Mouse (Mus musculus) myocyte (in vitro differentiated cells): ENCODE data around the gene Nhlh2.

Experiments
- CEBPB ChIP-seq: IDR thresholded peaks from 2 replicates; pipeline ENCODE4 v1.6.1; 2011; ENCODE audit warnings: mild to moderate bottlenecking, moderate library complexity; ENCODE audit not compliant: poor library complexity, insufficient read depth, severe bottlenecking
- E2F4 ChIP-seq: IDR thresholded peaks from one replicate; pipeline ENCODE4 v1.6.1; 2011; ENCODE audit warnings: mild to moderate bottlenecking, control low read depth, moderate library complexity; ENCODE audit not compliant: insufficient read depth
- MAX ChIP-seq: IDR thresholded peaks from one replicate; pipeline ENCODE4 v1.6.1; 2011; ENCODE audit warnings: low read depth, mild to moderate bottlenecking, control low read depth
- MYOD1 ChIP-seq, 3 experiments: IDR thresholded peaks; one replicate each; pipeline ENCODE4 v1.6.1; 2011; ENCODE audit warnings: control low read depth in 2 of 3, low read depth in 2 of 3, mild to moderate bottlenecking in 2 of 3, moderate library complexity in 1 of 3; ENCODE audit not compliant: insufficient read length in 2 of 3, control insufficient read depth in 1 of 3
- MYOG ChIP-seq, 3 experiments: IDR thresholded peaks; one replicate each; pipeline ENCODE4 v1.6.1; 2011; ENCODE audit warnings: control low read depth in 2 of 3, low read depth in 2 of 3, mild to moderate bottlenecking in 2 of 3; ENCODE audit not compliant: insufficient read length in 2 of 3, control insufficient read depth in 1 of 3, insufficient read depth in 1 of 3
- POLR2A ChIP-seq: IDR thresholded peaks from one replicate; pipeline ENCODE4 v1.6.1; 2011; ENCODE audit warnings: low read depth, mild to moderate bottlenecking, control low read depth, moderate library complexity; ENCODE audit not compliant: insufficient read length
- POLR2AphosphoS2 ChIP-seq: IDR thresholded peaks from one replicate; pipeline ENCODE4 v1.6.1; 2011; ENCODE audit warnings: low read depth, control low read depth; ENCODE audit not compliant: insufficient read length
- SRF ChIP-seq: IDR thresholded peaks from one replicate; pipeline ENCODE4 v1.6.1; 2011; ENCODE audit warnings: low read depth; ENCODE audit not compliant: control insufficient read depth, insufficient read length
- TCF12 ChIP-seq: IDR thresholded peaks from one replicate; pipeline ENCODE4 v1.6.1; 2011; ENCODE audit warnings: mild to moderate bottlenecking, control low read depth; ENCODE audit not compliant: poor library complexity, insufficient read depth, severe bottlenecking
- USF1 ChIP-seq: IDR thresholded peaks from one replicate; pipeline ENCODE4 v1.6.1; 2011; ENCODE audit warnings: low read depth, mild to moderate bottlenecking, control low read depth, moderate library complexity

GRCm38 (mm10) chr3:101961146-101961835 is 48.6 kb upstream of the Nhlh2 start:
- TF ChIP-seq POLR2A (no peak), TCF12 (no peak), USF1 (no peak), MYOD1 (IDR thresholded peaks at IDR 0.05; ENCODE audit: control insufficient read depth in 1 of 3, insufficient read length in 2 of 3, low read depth in 2 of 3) (no peak), MAX (no peak), POLR2AphosphoS2 (no peak), CEBPB (no peak), SRF (no peak), MYOG (IDR thresholded peaks at IDR 0.05; ENCODE audit: control insufficient read depth in 1 of 3, insufficient read depth in 1 of 3, insufficient read length in 2 of 3, low read depth in 2 of 3) (no peak), E2F4 (no peak)
